Mouse (Mus musculus) CD4-positive helper T cell, adult 2 months (primary cell): Measurements from ENCODE around the gene Sestd1.
A peak's percentile ranks its signal among the peaks of the same experiment; 100 is the strongest.

Experiments used
- DNase-seq: peaks from one replicate; pipeline ENCODE4 v3.0.0-alpha.2; 2012; ENCODE audit warnings: low read depth, missing footprints, low spot score

Gene Sestd1

GRCm38 (mm10) chr2:77270781-77271180 is 9.6 kb downstream of the Sestd1 start:
- peak; percentile 47 for DNase-seq

GRCm38 (mm10) chr2:77270136-77270535 is 10.3 kb downstream of the Sestd1 start:
- no peak for DNase-seq

- DNase-seq = no peak
Measured at GRCm38 (mm10) chr2:77268612-77269239, 11.7 kb downstream of the Sestd1 start.

DNA sequence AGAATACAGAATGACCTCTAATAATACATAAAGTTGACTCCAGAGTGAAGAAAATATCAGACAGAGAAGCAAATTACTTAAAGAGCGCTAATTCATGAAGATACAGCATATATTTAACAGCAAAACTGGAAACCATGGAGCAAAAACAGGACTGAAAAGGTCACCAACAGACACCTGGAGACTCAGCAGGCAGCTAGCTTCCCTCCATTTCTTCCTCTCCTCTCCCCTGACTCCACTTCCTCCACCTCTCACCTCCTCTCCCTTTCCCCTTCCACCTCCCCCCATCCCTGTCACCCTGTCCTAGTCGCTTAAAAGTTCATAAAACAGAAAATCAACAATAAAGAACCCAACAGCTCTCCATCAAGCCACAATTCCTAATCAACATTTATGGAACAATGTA is 13.5 kb downstream of the Sestd1 start:
- DNase-seq = no peak

- DNase-seq = no peak
Measured at GRCm38 (mm10) chr2:77266011-77266410, 14.4 kb downstream of the Sestd1 start.

DNA sequence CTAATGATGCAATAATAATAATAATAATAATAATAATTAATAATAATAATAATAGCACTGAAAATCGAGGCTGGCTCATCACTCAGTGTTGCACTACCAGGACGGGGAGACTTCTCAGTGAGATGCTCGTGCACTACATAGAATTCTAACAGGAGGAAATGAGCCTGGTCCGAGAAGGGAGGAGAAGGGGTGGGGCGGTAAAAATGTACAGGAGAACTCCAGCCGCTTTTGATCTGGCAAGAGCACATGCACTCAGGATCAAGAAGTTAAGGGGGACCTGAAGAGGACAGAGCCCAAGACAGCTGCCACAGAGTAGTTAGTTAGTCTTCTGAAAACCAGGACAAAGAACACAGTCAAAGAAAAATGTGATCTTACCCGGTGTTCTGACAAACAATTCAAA is 15.1 kb downstream of the Sestd1 start:
- DNase-seq = no peak

- no peak for DNase-seq
Measured at GRCm38 (mm10) chr2:77264550-77264949, 15.8 kb downstream of the Sestd1 start.

DNA sequence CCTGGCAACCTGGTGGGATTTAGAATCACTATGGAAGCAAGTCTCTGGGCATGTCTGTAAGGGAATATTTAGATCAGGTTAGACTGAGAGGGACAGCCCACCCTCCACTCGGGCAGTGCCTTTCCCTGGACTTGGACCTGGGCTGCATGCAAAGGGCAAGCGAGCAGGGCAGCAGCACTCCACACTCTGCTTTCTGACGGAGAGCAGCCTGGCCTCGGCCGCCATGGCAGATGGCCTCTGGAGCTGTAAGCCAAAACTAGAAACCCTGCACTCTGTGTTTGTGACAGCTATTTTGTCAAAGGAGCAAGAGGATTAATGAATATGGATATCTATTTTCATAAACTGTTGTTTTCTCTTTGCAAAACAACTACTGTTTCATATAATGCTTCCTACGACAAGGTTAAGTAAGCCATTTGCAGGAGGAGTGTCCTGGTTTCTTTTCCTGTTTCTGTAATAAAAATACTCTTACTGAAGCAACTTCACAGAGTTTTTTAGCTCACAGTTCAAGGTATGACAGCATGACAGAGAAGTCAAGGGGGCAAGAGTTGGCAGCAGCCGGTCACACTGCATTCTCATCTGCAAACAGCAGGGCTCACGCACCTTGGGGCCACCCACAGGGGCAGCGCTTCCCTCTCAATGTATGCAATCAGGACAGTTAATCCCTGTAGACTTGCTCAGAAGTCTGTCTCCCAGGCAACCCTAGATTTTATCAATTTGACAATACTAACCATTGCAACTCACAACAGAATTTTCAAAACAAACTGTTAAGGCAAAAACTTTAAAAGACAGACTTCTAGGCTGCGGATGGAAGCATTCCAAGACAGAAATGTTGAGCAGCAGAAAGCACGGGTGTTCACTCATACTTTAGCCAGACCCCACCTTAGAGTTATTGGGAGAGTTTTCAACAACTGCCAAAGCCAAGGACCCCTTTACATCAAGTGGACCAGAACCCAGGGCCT is 16.6 kb downstream of the Sestd1 start:
- no peak for DNase-seq

DNA sequence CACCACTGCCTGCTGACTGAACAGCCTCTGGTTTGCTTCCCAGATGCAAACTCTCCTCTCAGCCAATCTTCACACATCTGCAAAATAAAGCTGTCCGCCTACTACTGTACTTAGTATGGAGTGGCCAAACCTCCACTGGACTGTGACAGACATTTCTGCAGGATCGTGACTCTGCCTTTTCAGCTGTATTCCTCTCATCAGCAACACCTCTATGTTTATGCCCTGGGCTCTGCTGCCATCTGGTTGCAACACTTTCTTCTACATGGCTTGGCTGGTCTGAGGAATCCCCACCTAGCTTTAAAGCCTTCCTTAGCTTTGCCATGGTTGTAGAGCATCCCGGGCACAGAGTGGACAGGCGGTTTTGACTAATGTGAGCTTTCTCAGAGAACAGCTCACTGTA is 20.3 kb downstream of the Sestd1 start:
- no peak for DNase-seq

DNA sequence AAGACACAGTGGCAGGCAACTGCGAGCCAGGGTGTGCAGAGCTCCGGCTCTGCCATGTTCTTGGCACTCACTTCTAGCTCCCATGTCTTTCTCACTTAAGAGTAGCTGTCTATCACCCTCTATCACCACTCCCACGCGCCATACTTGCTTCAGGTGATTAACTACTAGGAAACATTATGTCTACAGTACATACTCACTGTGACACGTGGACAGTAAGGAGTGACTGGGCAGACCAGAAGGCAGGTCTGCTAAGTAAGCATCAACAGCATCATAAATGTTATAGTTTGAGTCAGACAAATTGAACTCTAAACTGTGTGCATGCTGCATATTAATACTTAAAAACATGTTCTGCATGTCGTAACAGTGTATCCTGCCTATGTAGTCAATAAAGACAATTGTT is 27.2 kb downstream of the Sestd1 start:
- DNase-seq = no peak

DNA sequence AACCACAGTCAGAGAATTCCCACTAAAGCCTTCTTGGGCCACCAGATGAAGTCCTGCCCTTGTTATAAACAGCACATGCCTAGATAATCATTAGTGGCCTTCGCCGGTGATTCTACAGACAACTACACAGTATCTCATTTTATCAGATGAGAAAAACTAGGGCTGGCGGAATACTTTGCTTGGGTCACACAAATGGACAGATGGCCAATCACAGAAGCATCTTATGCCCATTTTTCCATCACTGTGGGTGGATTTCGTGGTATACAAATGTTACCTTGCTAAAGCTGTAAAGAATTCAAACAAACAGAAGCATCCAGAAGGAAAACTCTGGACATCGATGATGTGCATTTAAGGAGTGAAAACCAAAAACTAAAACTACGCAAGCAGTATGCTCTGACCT is 28.7 kb downstream of the Sestd1 start:
- DNase-seq = no peak

GRCm38 (mm10) chr2:77249771-77250681 is 30.4 kb downstream of the Sestd1 start:
- DNase-seq = peak; percentile 63

DNA sequence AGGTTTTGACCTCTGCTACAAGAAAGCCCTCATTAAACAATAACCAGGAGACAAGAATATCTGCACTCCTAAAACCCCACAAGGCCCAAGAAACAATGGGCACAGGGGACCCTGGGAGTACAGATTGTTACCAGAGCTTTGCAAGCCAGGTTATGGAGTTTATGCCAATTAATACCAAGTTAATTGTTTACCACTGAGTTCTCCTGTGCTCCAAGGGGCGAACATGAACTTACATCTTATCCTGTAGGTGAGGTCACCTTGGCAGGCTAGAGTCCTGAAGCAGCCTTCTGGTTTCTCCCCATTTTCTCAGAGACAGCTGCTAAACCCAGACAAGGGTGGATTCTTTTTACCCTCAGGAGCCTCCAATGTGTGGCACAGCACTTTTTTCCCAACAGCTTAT is 32.0 kb downstream of the Sestd1 start:
- no peak for DNase-seq

GRCm38 (mm10) chr2:77247200-77247830 is 33.1 kb downstream of the Sestd1 start:
- no peak for DNase-seq

- no peak for DNase-seq
Measured at GRCm38 (mm10) chr2:77245806-77246205, 34.6 kb downstream of the Sestd1 start.

- no peak for DNase-seq
Measured at GRCm38 (mm10) chr2:77242248-77242647, 38.1 kb downstream of the Sestd1 start.

- DNase-seq = no peak
Measured at GRCm38 (mm10) chr2:77238607-77239006, 41.8 kb downstream of the Sestd1 start.

DNA sequence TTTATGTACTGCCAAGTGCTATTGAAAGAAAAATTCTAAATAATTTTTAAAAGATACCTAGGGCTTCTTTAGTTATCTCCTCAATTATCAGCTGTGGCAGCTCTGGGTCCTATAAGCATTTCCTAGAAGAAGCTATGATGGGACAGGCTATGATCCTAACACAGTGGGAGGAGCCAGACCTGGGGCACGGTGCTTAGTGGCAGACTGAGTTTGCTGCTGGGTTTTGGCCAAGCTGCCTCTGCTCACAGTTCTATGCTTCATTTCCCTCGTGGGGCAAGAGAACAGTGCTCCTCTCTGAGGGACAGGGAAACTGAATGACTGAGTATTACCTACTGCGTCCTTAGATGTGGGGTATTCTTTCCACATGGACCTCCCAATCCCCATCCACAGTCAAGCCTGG is 42.3 kb downstream of the Sestd1 start:
- no peak for DNase-seq

DNA sequence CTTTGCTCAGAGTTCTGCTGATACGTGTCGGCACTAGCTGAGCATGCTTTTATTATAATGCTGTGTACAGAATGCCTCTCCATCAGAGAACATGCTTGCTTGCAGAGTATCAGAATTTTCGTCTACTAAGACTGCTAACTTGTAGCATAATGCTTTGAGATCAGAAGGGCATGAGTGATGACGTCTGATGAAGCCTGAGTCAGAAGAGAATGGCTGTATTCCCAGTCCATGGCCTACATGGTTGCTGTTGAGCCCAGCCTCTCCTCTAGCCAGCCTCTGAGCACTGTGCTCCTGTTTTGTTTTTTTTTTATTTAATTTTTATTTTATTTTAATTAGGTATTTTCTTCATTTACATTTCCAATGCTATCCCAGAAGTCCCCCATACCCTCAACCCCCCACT is 43.5 kb downstream of the Sestd1 start:
- no peak for DNase-seq

- no peak for DNase-seq
Measured at GRCm38 (mm10) chr2:77235896-77236295, 44.5 kb downstream of the Sestd1 start.

GRCm38 (mm10) chr2:77232604-77233003 is 47.8 kb downstream of the Sestd1 start:
- no peak for DNase-seq
